Mouse (Mus musculus): ENCODE data around the gene Gga1.
"Not testable (repeated sequence)": the region's sequence is repeated elsewhere in the genome, so short reads cannot be mapped to it uniquely, and the experiment has no call there.

Gga1 gene

GRCm38 (mm10) chr15:78875537-78875936, 1.5 kb upstream of the Gga1 start:
- DNase-seq (ENCODE audit: extremely low read depth, low read depth), result no peak

- DNase-seq (ENCODE audit: extremely low read depth, low read depth), result no peak
Measured at GRCm38 (mm10) chr15:78876258-78876696, 713 bp upstream of the Gga1 start.

GRCm38 (mm10) chr15:78877810-78878390, 910 bp downstream of the Gga1 start:
- no peak for DNase-seq (ENCODE audit: extremely low read depth, low read depth)

- not testable (repeated sequence) for DNase-seq (ENCODE audit: extremely low read depth, low read depth)
Measured at GRCm38 (mm10) chr15:78878792-78879516, 2.0 kb downstream of the Gga1 start.

GRCm38 (mm10) chr15:78880432-78880831, 3.4 kb downstream of the Gga1 start:
- DNase-seq (ENCODE audit: extremely low read depth, low read depth), result no peak

- no peak for DNase-seq (ENCODE audit: extremely low read depth, low read depth)
Measured at GRCm38 (mm10) chr15:78881828-78882227, 4.8 kb downstream of the Gga1 start.

GRCm38 (mm10) chr15:78889401-78889853, 12.4 kb downstream of the Gga1 start:
- DNase-seq (ENCODE audit: extremely low read depth, low read depth), result no peak

GRCm38 (mm10) chr15:78892440-78892839, 15.4 kb downstream of the Gga1 start:
- DNase-seq (ENCODE audit: extremely low read depth, low read depth), result no peak

GRCm38 (mm10) chr15:78894726-78895125, 17.7 kb downstream of the Gga1 start:
- DNase-seq (ENCODE audit: extremely low read depth, low read depth), result no peak

GRCm38 (mm10) chr15:78895741-78896140, 18.8 kb downstream of the Gga1 start:
- DNase-seq (ENCODE audit: extremely low read depth, low read depth), result no peak

GRCm38 (mm10) chr15:78896149-78896548, 19.2 kb downstream of the Gga1 start:
- no peak for DNase-seq (ENCODE audit: extremely low read depth, low read depth)

GRCm38 (mm10) chr15:78897488-78897887, 20.5 kb downstream of the Gga1 start:
- no peak for DNase-seq (ENCODE audit: extremely low read depth, low read depth)

- no peak for DNase-seq (ENCODE audit: extremely low read depth, low read depth)
Measured at GRCm38 (mm10) chr15:78898507-78899001, 21.6 kb downstream of the Gga1 start.

GRCm38 (mm10) chr15:78899409-78899739, 22.4 kb downstream of the Gga1 start, which contains the start of gene Gm49510:
Gene Gm49510, plus strand, starts transcription at chr15:78899667.
- no peak for DNase-seq (ENCODE audit: extremely low read depth, low read depth)

- DNase-seq (ENCODE audit: extremely low read depth, low read depth), result no peak
Measured at GRCm38 (mm10) chr15:78899740-78900584, 23.0 kb downstream of the Gga1 start, which contains the start of gene Sh3bp1. Gene Sh3bp1, plus strand, starts transcription at chr15:78899768.

- DNase-seq (ENCODE audit: extremely low read depth, low read depth), result no peak
Measured at GRCm38 (mm10) chr15:78900585-78901421, 23.8 kb downstream of the Gga1 start.

- no peak for DNase-seq (ENCODE audit: extremely low read depth, low read depth)
Measured at GRCm38 (mm10) chr15:78901422-78901789, 24.4 kb downstream of the Gga1 start.

GRCm38 (mm10) chr15:78903243-78903642, 26.3 kb downstream of the Gga1 start:
- no peak for DNase-seq (ENCODE audit: extremely low read depth, low read depth)

GRCm38 (mm10) chr15:78908399-78908798, 31.4 kb downstream of the Gga1 start:
- DNase-seq (ENCODE audit: extremely low read depth, low read depth), result no peak

GRCm38 (mm10) chr15:78908982-78909381, 32.0 kb downstream of the Gga1 start:
- DNase-seq (ENCODE audit: extremely low read depth, low read depth), result no peak

- no peak for DNase-seq (ENCODE audit: extremely low read depth, low read depth)
Measured at GRCm38 (mm10) chr15:78912040-78912439, 35.0 kb downstream of the Gga1 start.
